Mouse (Mus musculus): ENCODE results near the gene Gtf2ird2.

DNA sequence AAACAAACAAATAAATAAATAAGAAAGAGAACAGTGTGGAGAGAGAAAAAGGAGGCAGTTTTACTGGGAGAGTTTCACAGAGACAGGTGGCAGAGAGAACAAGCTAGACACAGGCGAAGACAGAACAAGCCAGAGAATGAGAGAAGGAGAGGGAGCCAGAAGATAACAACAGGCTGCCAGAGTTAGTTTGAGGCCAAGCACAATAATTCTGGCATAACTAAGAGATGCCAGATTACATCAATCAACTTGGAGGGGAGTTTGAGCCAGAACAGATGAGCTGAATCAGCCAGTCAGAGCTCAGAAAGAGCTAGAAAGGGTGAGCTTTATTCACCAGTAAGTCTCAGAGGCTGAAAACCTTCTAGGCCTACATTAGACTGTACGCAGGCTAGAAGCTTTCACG, 66.8 kb downstream of the Gtf2ird2 start:
- TF ChIP-seq CTCF (IDR thresholded peaks at IDR 0.05; ENCODE audit: control insufficient read depth, insufficient read depth, insufficient replicate concordance, low read depth, low read length) (no peak), POLR2A (IDR thresholded peaks at IDR 0.05; ENCODE audit: control insufficient read depth, low read depth, low read length) (no peak)
